Mouse (Mus musculus) forebrain, postnatal 0 days (tissue): ENCODE data around the gene Pm20d1. TPM values are rescaled to one million over a fixed set of nuclear protein-coding genes. Genes with fewer than 3 reads are reported as not detected.

ENCODE experiments used
- ATAC-seq: fragments of 200-750 bp; cut with Nextera tagmentation; 2 replicates; pipeline ENCODE4 v1.8.0; 2017; ENCODE audit warnings: mild to moderate bottlenecking, moderate library complexity
- DNase-seq: peaks from one replicate; pipeline ENCODE4 v3.0.0-alpha.2; 2015
- H3K27ac ChIP-seq: fragments of 300-500 bp; sonication (generic); 2 replicates; pipeline ENCODE4 v1.5.1; 2014; ENCODE audit warnings: low read depth, mild to moderate bottlenecking, antibody characterized with exemption, low read length, moderate library complexity, mixed read lengths
- H3K27me3 ChIP-seq: fragments of 300-500 bp; sonication (generic); 2 replicates; pipeline ENCODE4 v1.6.1; 2014; ENCODE audit warnings: mild to moderate bottlenecking, low read length, mixed read lengths; ENCODE audit not compliant: insufficient read depth
- H3K36me3 ChIP-seq: fragments of 300-500 bp; sonication (generic); 2 replicates; pipeline ENCODE4 v1.6.1; 2014; ENCODE audit warnings: mild to moderate bottlenecking, moderate library complexity; ENCODE audit not compliant: insufficient read depth
- H3K4me1 ChIP-seq: fragments of 300-500 bp; sonication (generic); 2 replicates; pipeline ENCODE4 v1.6.1; 2014; ENCODE audit warnings: antibody characterized with exemption; ENCODE audit not compliant: insufficient read depth
- H3K4me2 ChIP-seq: fragments of 300-500 bp; sonication (generic); 2 replicates; pipeline ENCODE4 v1.6.1; 2014; ENCODE audit warnings: low read depth, mild to moderate bottlenecking, moderate library complexity
- H3K4me3 ChIP-seq: fragments of 300-500 bp; sonication (generic); 2 replicates; pipeline ENCODE4 v1.5.1; 2014; ENCODE audit warnings: low read depth, low read length, mixed read lengths
- H3K9ac ChIP-seq: fragments of 300-500 bp; sonication (generic); 2 replicates; pipeline ENCODE4 v1.6.1; 2014; ENCODE audit warnings: mild to moderate bottlenecking
- H3K9me3 ChIP-seq: fragments of 300-500 bp; sonication (generic); 2 replicates; pipeline ENCODE4 v1.6.1; 2016; ENCODE audit warnings: low read length
- CTCF ChIP-seq: sonication (generic); IDR thresholded peaks from 2 replicates; pipeline ENCODE4 v1.5.1; 2016; ENCODE audit warnings: antibody characterized with exemption, control low read depth, low read depth
- WGBS: fragments of 180-500 bp; shearing (Covaris S2); extraction: QIAGEN DNeasy Blood & Tissue Kit; methylation state at CpG from one replicate; pipeline ENCODE4 v1.1.7; 2014; 5-methylcytosine and 5-hydroxymethylcytosine counted together
- polyA plus RNA-seq: library from polyadenylated mRNA; unstranded; fragments of >200 nt; fragmentation: Nextera tagmentation; extraction: Ambion mirVana; gene quantifications from 2 replicates; pipeline ENCODE4 v1.2.1, GENCODE M21; 2015
- total RNA-seq: library from RNA; depleted of rRNA; stranded (reverse); fragments of >200 nt; gene quantifications from 2 replicates; pipeline ENCODE4 v1.2.3, GENCODE M21; 2014

The Pm20d1 gene
- total and polyA plus RNA-seq, 2 experiments from 2014 or later = 0.19 to 0.33 TPM

- H3K4me3 ChIP-seq = no peak overlapping the region
- ATAC-seq (no peak), DNase-seq (no peak)
- H3K36me3 ChIP-seq = no peaks in the 10 kb centered on the region
- TF ChIP-seq CTCF = no peak
- no peak overlapping the region for H3K9ac ChIP-seq
- no peaks in the 10 kb centered on the region for H3K4me1 ChIP-seq
- no peaks in the 10 kb centered on the region for H3K9me3 ChIP-seq
- no peaks in the 10 kb centered on the region for H3K27me3 ChIP-seq
- H3K27ac ChIP-seq = no peak overlapping the region
- H3K4me2 ChIP-seq = no peak overlapping the region
- 77% methylated on average over 3 of the region's 3 CpGs for WGBS
Measured at GRCm38 (mm10) chr1:131754212-131754829, 42.9 kb upstream of the Pm20d1 start.

GRCm38 (mm10) chr1:131754916-131755315, 42.3 kb upstream of the Pm20d1 start:
- H3K9me3 ChIP-seq = no peaks in the 10 kb centered on the region
- no peaks in the 10 kb centered on the region for H3K4me1 ChIP-seq
- no peaks in the 10 kb centered on the region for H3K36me3 ChIP-seq
- H3K4me2 ChIP-seq = no peak overlapping the region
- no peak for TF ChIP-seq CTCF
- 93% methylated on average over 4 of the region's 4 CpGs for WGBS
- ATAC-seq = no peak
- no peak overlapping the region for H3K4me3 ChIP-seq
- DNase-seq = no peak
- H3K27me3 ChIP-seq = no peaks in the 10 kb centered on the region
- no peak overlapping the region for H3K27ac ChIP-seq
- H3K9ac ChIP-seq = no peak overlapping the region

- Histone ChIP-seq H3K9ac (no peak overlapping the region), H3K27ac (no peak overlapping the region), H3K9me3 (no peaks in the 10 kb centered on the region), H3K4me2 (no peak overlapping the region), H3K27me3 (no peaks in the 10 kb centered on the region), H3K4me1 (no peaks in the 10 kb centered on the region), H3K4me3 (no peak overlapping the region), H3K36me3 (no peaks in the 10 kb centered on the region)
- TF ChIP-seq CTCF = no peak
- WGBS = 81% methylated on average over 6 of the region's 6 CpGs
- DNase-seq (no peak), ATAC-seq (no peak)
Measured at GRCm38 (mm10) chr1:131757211-131757610, 40.0 kb upstream of the Pm20d1 start.

DNA sequence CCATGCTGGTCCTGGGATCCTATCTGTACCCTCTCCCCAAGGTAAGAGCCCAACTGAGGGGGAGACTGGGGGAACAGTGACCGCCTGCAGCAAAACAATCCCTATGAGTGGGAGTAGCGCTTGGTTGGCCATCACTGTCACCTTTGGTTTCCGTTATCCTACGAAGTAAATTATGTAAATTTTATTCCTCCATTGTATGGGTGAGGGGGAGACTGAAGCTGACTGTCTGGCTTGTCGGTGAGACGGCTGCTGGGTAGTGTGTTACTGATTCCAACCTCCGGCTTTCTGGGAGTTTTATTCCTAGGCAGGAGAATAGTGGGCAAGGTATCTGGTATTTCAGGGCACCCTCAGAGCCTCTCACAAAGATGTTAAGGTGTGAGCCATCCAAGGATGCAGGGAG, 38.4 kb upstream of the Pm20d1 start:
- Histone ChIP-seq H3K4me2 (no peak overlapping the region), H3K9me3 (no peaks in the 10 kb centered on the region), H3K9ac (no peak overlapping the region), H3K4me1 (no peaks in the 10 kb centered on the region), H3K36me3 (no peaks in the 10 kb centered on the region), H3K27me3 (no peaks in the 10 kb centered on the region), H3K4me3 (no peak overlapping the region), H3K27ac (no peak overlapping the region)
- no peak for TF ChIP-seq CTCF
- no peak for ATAC-seq
- DNase-seq = no peak
- WGBS = 35% methylated on average over 7 of the region's 7 CpGs

- 65% methylated on average over 9 of the region's 9 CpGs for WGBS
- Histone ChIP-seq H3K27ac (no peak overlapping the region), H3K9ac (no peak overlapping the region), H3K9me3 (no peaks in the 10 kb centered on the region), H3K4me2 (no peak overlapping the region), H3K4me1 (no peaks in the 10 kb centered on the region), H3K4me3 (no peak overlapping the region), H3K36me3 (no peaks in the 10 kb centered on the region), H3K27me3 (no peaks in the 10 kb centered on the region)
- TF ChIP-seq CTCF = no peak
- DNase-seq (no peak), ATAC-seq (no peak)
Measured at GRCm38 (mm10) chr1:131759667-131760427, 37.3 kb upstream of the Pm20d1 start.

GRCm38 (mm10) chr1:131760428-131760820, 36.8 kb upstream of the Pm20d1 start:
- H3K36me3 ChIP-seq = no peaks in the 10 kb centered on the region
- no peaks in the 10 kb centered on the region for H3K27me3 ChIP-seq
- no peak overlapping the region for H3K4me2 ChIP-seq
- no peak overlapping the region for H3K9ac ChIP-seq
- DNase-seq = no peak
- ATAC-seq = no peak
- H3K4me1 ChIP-seq = no peaks in the 10 kb centered on the region
- 83% methylated on average over 3 of the region's 3 CpGs for WGBS
- TF ChIP-seq CTCF = no peak
- H3K4me3 ChIP-seq = no peak overlapping the region
- no peak overlapping the region for H3K27ac ChIP-seq
- H3K9me3 ChIP-seq = no peaks in the 10 kb centered on the region

DNA sequence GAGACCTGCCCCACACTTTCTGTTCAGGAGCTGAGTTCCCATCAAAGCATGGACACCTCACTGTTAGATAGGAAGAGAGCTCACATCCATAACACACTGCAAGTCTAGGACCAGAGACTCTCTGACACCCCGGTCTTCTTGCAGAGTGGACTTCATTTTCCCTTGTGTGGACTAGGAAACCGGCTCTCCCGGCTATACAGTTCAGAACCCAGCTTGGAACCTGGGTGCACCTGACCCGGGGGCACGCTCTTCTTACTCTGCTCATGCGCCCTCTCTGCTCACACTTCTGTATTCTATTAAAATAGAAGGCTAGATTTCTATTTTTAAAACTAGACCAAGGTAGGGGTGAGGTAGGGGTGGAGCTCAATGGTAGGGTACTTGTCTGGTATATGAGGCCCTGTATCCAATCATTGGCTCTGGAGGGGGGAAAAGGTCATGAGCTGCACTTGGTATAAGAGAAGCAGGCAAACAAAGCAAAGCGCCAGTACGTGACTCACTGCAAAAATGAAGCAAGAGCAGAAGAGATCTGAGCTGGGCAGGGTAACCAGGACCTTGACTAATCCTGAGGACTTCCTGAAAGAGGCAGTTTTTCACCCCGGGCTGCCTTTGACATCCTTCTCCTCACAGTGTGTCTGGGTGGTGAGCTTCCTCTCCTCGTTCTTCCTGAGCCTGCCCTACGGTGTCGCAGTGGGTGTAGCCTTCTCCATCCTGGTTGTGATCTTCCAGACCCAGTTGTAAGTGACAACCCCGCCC, 35.9 kb upstream of the Pm20d1 start:
- no peaks in the 10 kb centered on the region for H3K36me3 ChIP-seq
- H3K9me3 ChIP-seq = no peaks in the 10 kb centered on the region
- DNase-seq = no peak
- H3K9ac ChIP-seq = no peak overlapping the region
- no peaks in the 10 kb centered on the region for H3K4me1 ChIP-seq
- WGBS = 90% methylated on average over 13 of the region's 13 CpGs
- no peaks in the 10 kb centered on the region for H3K27me3 ChIP-seq
- no peak for TF ChIP-seq CTCF
- no peak for ATAC-seq
- no peak overlapping the region for H3K4me3 ChIP-seq
- H3K27ac ChIP-seq = no peak overlapping the region
- no peak overlapping the region for H3K4me2 ChIP-seq
